Mouse (Mus musculus): ENCODE data around the gene Olfr516. TPM values are rescaled to one million over a fixed set of nuclear protein-coding genes. Genes with fewer than 3 reads are reported as not detected.
A peak's percentile ranks its signal among the peaks of the same experiment; 100 is the strongest.

Gene Olfr516
- not detected for total RNA-seq (2021)
- long read RNA-seq, experiment 1: 0 reads
- long read RNA-seq, experiment 2: 0 reads

GRCm38 (mm10) chr7:108850429-108850828 lies at the start of gene Olfr516:
Gene Olfr516 (minus strand): TSS chr7:108850529.
- DNase-seq (ENCODE audit: low spot score in 2 of 2): no peak

GRCm38 (mm10) chr7:108894320-108894719 lies 44.0 kb upstream of the Olfr516 start, which contains the start of gene Olfr519:
Gene Olfr519 (minus strand): TSS chr7:108894420.
- no peak for DNase-seq (ENCODE audit: low spot score in 2 of 2)

GRCm38 (mm10) chr7:108884906-108885305 lies 34.6 kb upstream of the Olfr516 start, which contains the start of gene Olfr518:
Gene Olfr518 (minus strand): TSS chr7:108885006.
- no peak for DNase-seq (ENCODE audit: low spot score in 2 of 2)

- DNase-seq (ENCODE audit: low spot score in 2 of 2): no peak
These were observed 21.9 kb upstream of the Olfr516 start, which contains the start of gene Olfr517 for GRCm38 (mm10) chr7:108872279-108872678. Gene Olfr517 (minus strand): TSS chr7:108872379.

GRCm38 (mm10) chr7:108825897-108826296 lies 24.4 kb downstream of the Olfr516 start, which contains the start of gene Olfr514:
Gene Olfr514 (minus strand): TSS chr7:108825997.
- no peak for DNase-seq (ENCODE audit: low spot score in 2 of 2)

- peak; percentile 13 to 49 for DNase-seq (ENCODE audit: low spot score in 2 of 2)
These were observed 35.6 kb downstream of the Olfr516 start for GRCm38 (mm10) chr7:108814593-108815215.

- no peak for DNase-seq (ENCODE audit: low spot score in 2 of 2)
These were observed 53.0 kb downstream of the Olfr516 start for GRCm38 (mm10) chr7:108797205-108797933.

Other genes with a start within 250 kb of the Olfr516 start
- not detected for gene Olfr506, start 239.7 kb downstream of the Olfr516 start, total RNA-seq (2021)
- gene Olfr507, start 228.7 kb downstream of the Olfr516 start, total RNA-seq (2021): not detected
- not detected for gene Olfr508, start 220.5 kb downstream of the Olfr516 start, total RNA-seq (2021)
- gene Olfr509, start 198.6 kb downstream of the Olfr516 start, total RNA-seq (2021): not detected
- not detected for gene Olfr510, start 184.1 kb downstream of the Olfr516 start, total RNA-seq (2021)
- gene Olfr512, start 137.2 kb downstream of the Olfr516 start, total RNA-seq (2021): not detected
- gene Olfr513, start 99.6 kb downstream of the Olfr516 start, total RNA-seq (2021): not detected
- gene Olfr514, start 24.5 kb downstream of the Olfr516 start, total RNA-seq (2021): not detected
- gene Olfr517, start 21.9 kb upstream of the Olfr516 start, total RNA-seq (2021): not detected
- not detected for gene Olfr518, start 34.5 kb upstream of the Olfr516 start, total RNA-seq (2021)
- not detected for gene Olfr519, start 43.9 kb upstream of the Olfr516 start, total RNA-seq (2021)
- gene Nlrp10, start 79.6 kb upstream of the Olfr516 start, total RNA-seq (2021): under 1 TPM; 0.44 to 0.52 TPM
- 100 to 1,000 TPM in 1 of 2 experiments, 10 to 100 TPM in 1; 92.0 to 108 TPM for gene Eif3f, start 83.9 kb upstream of the Olfr516 start, total RNA-seq (2021)
- gene Tub, start 99.8 kb upstream of the Olfr516 start, total RNA-seq (2021): 100 to 1,000 TPM; 128 to 137 TPM
- 10 to 100 TPM; 61.5 to 65.4 TPM for gene Ric3, start 232.8 kb upstream of the Olfr516 start, total RNA-seq (2021)